28 mouse cellular contexts compared by ENCODE assay signal in genomic region chr5:111703586-111703985, GRCm38 (mm10). TPM values are rescaled to one million over a fixed set of nuclear protein-coding genes. Genes with fewer than 3 reads are reported as not detected.
DNase-seq lines count a peak whose midpoint lies in the region; ATAC-seq and TF ChIP-seq lines count a peak whose summit lies in the region.
"Had no signal": no experiment of that assay in that cellular context is flagged by ENCODE, and none has a peak within 500 bp of the region (broad histone marks: within the 10 kb centered on the region; RNA-seq: fewer than 3 reads in every experiment).

No protein-coding gene starts in this region.

- H3K27me3 ChIP-seq in kidney, postnatal 0 days (ENCODE audit: insufficient read depth, low read length) = no peaks in the 10 kb centered on the region
- H3K27me3 ChIP-seq in embryonic facial prominence, embryonic 13.5 days = peaks cover 5% of the 10 kb centered on the region; the same call in 1 of the 2 replicates
- H3K27me3 ChIP-seq in forebrain, embryonic 14.5 days (replicated peaks; ENCODE audit: control insufficient read depth, insufficient read depth, low read length) = 0 out of 2 replicates have a peak, but pooled peaks cover 3% of the 10 kb centered on the region
- H3K27me3 ChIP-seq in hindbrain, embryonic 16.5 days (replicated peaks; ENCODE audit: control insufficient read depth, insufficient read depth, low read length) = no peaks in the 10 kb centered on the region
- H3K27me3 ChIP-seq in heart, embryonic 10.5 days (ENCODE audit: insufficient read depth, poor library complexity, severe bottlenecking) = peaks cover 58% of the 10 kb centered on the region

- no peak overlapping the region for H3K9ac ChIP-seq in kidney, postnatal 0 days (ENCODE audit: low read depth, low read length)
- H3K9ac ChIP-seq in embryonic facial prominence, embryonic 13.5 days = no peak overlapping the region
- no peak overlapping the region for H3K9ac ChIP-seq in forebrain, embryonic 14.5 days (ENCODE audit: low read length)
- H3K9ac ChIP-seq in hindbrain, embryonic 16.5 days (ENCODE audit: low read depth, low read length) = no peak overlapping the region
- H3K9ac ChIP-seq: limb, embryonic 13.5 days; liver, embryonic 12.5 days had no signal

- no peaks in the 10 kb centered on the region for H3K4me1 ChIP-seq in kidney, postnatal 0 days (replicated peaks; ENCODE audit: insufficient read depth, low read length)
- H3K4me1 ChIP-seq in embryonic facial prominence, embryonic 13.5 days = peaks cover 43% of the 10 kb centered on the region
- H3K4me1 ChIP-seq in forebrain, embryonic 14.5 days (ENCODE audit: control insufficient read depth, insufficient read depth, low read length) = peaks cover 28% of the 10 kb centered on the region
- H3K4me1 ChIP-seq in hindbrain, embryonic 16.5 days (ENCODE audit: control insufficient read depth, insufficient read depth, low read depth, low read length) = peaks cover 7% of the 10 kb centered on the region
- H3K4me1 ChIP-seq in heart, embryonic 10.5 days = peaks cover 12% of the 10 kb centered on the region

- WGBS in kidney, postnatal 0 days = 66% methylated on average over 7 of the region's 7 CpGs
- WGBS in embryonic facial prominence, embryonic 13.5 days = 38% methylated on average over 7 of the region's 7 CpGs
- 36% methylated on average over 7 of the region's 7 CpGs for WGBS in forebrain, embryonic 14.5 days
- WGBS in hindbrain, embryonic 16.5 days = 41% methylated on average over 7 of the region's 7 CpGs
- 88% methylated on average over 7 of the region's 7 CpGs for WGBS in heart, embryonic 10.5 days

- no peaks in the 10 kb centered on the region for H3K9me3 ChIP-seq in kidney, postnatal 0 days (replicated peaks; ENCODE audit: low read length)
- H3K9me3 ChIP-seq in embryonic facial prominence, embryonic 13.5 days = no peaks in the 10 kb centered on the region
- H3K9me3 ChIP-seq in forebrain, embryonic 14.5 days (replicated peaks; ENCODE audit: control insufficient read depth, low read length) = no peaks in the 10 kb centered on the region
- no peaks in the 10 kb centered on the region for H3K9me3 ChIP-seq in hindbrain, embryonic 16.5 days (ENCODE audit: control insufficient read depth, low read length)
- H3K9me3 ChIP-seq in heart, embryonic 10.5 days = no peaks in the 10 kb centered on the region
- H3K9me3 ChIP-seq: limb, embryonic 13.5 days; liver, embryonic 12.5 days had no signal

- peak; percentile 7 for DNase-seq in kidney, postnatal 0 days (ENCODE audit: low spot score)
- DNase-seq in kidney, postnatal 36 days = no peak
- peak; percentile 49 for DNase-seq in forebrain, embryonic 14.5 days (ENCODE audit: low spot score)
- DNase-seq in testis, postnatal 10 days (ENCODE audit: low spot score) = no peak
- DNase-seq in heart, embryonic 10.5 days (ENCODE audit: low spot score) = no peak
- no peak for DNase-seq in MN1 (ENCODE audit: low spot score)
- DNase-seq: adrenal gland, adult 8-10 months; cerebellum, adult 2 months; cerebellum, postnatal 36 days; embryo, embryonic 11 days; gastrocnemius, postnatal 36 days; heart, adult 2 months; heart, postnatal 36 days; kidney, adult 18-20 months; lung, adult 18-20 months; lung, postnatal 10 days; thymus, adult 2 months had no signal

- H3K4me2 ChIP-seq in kidney, postnatal 0 days (ENCODE audit: low read length) = no peak overlapping the region
- no peak overlapping the region for H3K4me2 ChIP-seq in embryonic facial prominence, embryonic 13.5 days
- H3K4me2 ChIP-seq in forebrain, embryonic 14.5 days (ENCODE audit: low read length) = no peak overlapping the region
- no peak overlapping the region for H3K4me2 ChIP-seq in hindbrain, embryonic 16.5 days (ENCODE audit: low read length)
- H3K4me2 ChIP-seq: limb, embryonic 13.5 days; liver, embryonic 12.5 days had no signal

- no peaks in the 10 kb centered on the region for H3K36me3 ChIP-seq in kidney, postnatal 0 days (ENCODE audit: insufficient read depth, low read length)
- no peaks in the 10 kb centered on the region for H3K36me3 ChIP-seq in embryonic facial prominence, embryonic 13.5 days
- no peaks in the 10 kb centered on the region for H3K36me3 ChIP-seq in forebrain, embryonic 14.5 days (ENCODE audit: control insufficient read depth, insufficient read depth, low read length)
- no peaks in the 10 kb centered on the region for H3K36me3 ChIP-seq in hindbrain, embryonic 16.5 days (ENCODE audit: control insufficient read depth, insufficient read depth, low read length)
- no peaks in the 10 kb centered on the region for H3K36me3 ChIP-seq in heart, embryonic 10.5 days
- H3K36me3 ChIP-seq: limb, embryonic 13.5 days; liver, embryonic 12.5 days had no signal

- TF ChIP-seq CTCF in kidney, postnatal 0 days (IDR thresholded peaks at IDR 0.05; ENCODE audit: low read depth) = no peak

- ATAC-seq in kidney, postnatal 0 days (replicated peaks; ENCODE audit: low FRiP score, low read depth) = no peak
- no peak for ATAC-seq in embryonic facial prominence, embryonic 13.5 days (ENCODE audit: insufficient number of reproducible peaks, insufficient read depth, low FRiP score, low TSS enrichment, low read depth)
- no peak for ATAC-seq in forebrain, embryonic 14.5 days
- 0 out of 2 replicates have a peak, but pooled peaks have one; percentile 23 for ATAC-seq in hindbrain, embryonic 16.5 days
- ATAC-seq: activated CD4-positive, CD25-positive, alpha-beta regulatory T cell, adult 4 months; inflammation-experienced regulatory T-cells, adult 6 months; liver, embryonic 12.5 days had no signal

- no peak overlapping the region for H3K27ac ChIP-seq in kidney, postnatal 0 days
- H3K27ac ChIP-seq in embryonic facial prominence, embryonic 13.5 days = peak overlapping the region; percentile 5; the same call in 1 of the 2 replicates
- 0 out of 2 replicates have a peak overlapping the region, but pooled peaks have one; percentile 21 for H3K27ac ChIP-seq in forebrain, embryonic 14.5 days (ENCODE audit: low read depth, low read length)
- no peak overlapping the region for H3K27ac ChIP-seq in hindbrain, embryonic 16.5 days (ENCODE audit: low read depth, low read length)
- no peak overlapping the region for H3K27ac ChIP-seq in heart, embryonic 10.5 days
- H3K27ac ChIP-seq: heart, adult 2 months; limb, embryonic 13.5 days; liver, embryonic 12.5 days had no signal

- H3K4me3 ChIP-seq in kidney, postnatal 0 days (replicated peaks; ENCODE audit: low read depth, low read length) = no peak overlapping the region
- H3K4me3 ChIP-seq in embryonic facial prominence, embryonic 13.5 days = no peak overlapping the region
- H3K4me3 ChIP-seq in forebrain, embryonic 14.5 days (ENCODE audit: low read depth, low read length) = no peak overlapping the region
- no peak overlapping the region for H3K4me3 ChIP-seq in hindbrain, embryonic 16.5 days (ENCODE audit: low read length)
- H3K4me3 ChIP-seq in heart, embryonic 10.5 days = no peak overlapping the region
- H3K4me3 ChIP-seq: heart, adult 2 months; limb, embryonic 13.5 days; liver, embryonic 12.5 days had no signal

RNA-seq across cellular contexts. Expression of gene Gm26897, which starts 30.1 kb away (rescaled TPM):
- polyA plus RNA-seq in kidney, postnatal 0 days (2015; fragmentation: Nextera tagmentation; extraction: Ambion mirVana) = not detected in 2 replicates
- polyA plus RNA-seq in embryonic facial prominence, embryonic 13.5 days (2015; fragmentation: Nextera tagmentation; extraction: Ambion mirVana) = not detected in 2 replicates
- polyA plus RNA-seq in forebrain, embryonic 14.5 days (2014; fragmentation: Nextera tagmentation; extraction: Ambion mirVana) = not detected in 2 replicates
- not detected in 2 replicates for polyA plus RNA-seq in hindbrain, embryonic 16.5 days (2015; fragmentation: Nextera tagmentation; extraction: Ambion mirVana)
- not detected in 2 replicates for polyA plus RNA-seq in heart, embryonic 10.5 days (2016; fragmentation: Nextera tagmentation; extraction: Ambion mirVana)
- polyA plus RNA-seq: activated CD4-positive, CD25-positive, alpha-beta regulatory T cell, adult 4 months; C2C12; cerebellum, adult 2 months; heart, adult 2 months; heart, embryonic 14.5 days; inflammation-experienced regulatory T-cells, adult 6 months; kidney, embryonic 16.5 days; limb, embryonic 13.5 days; liver, embryonic 12.5 days; small intestine, adult 2 months; stomach, embryonic 16.5 days; thymus, adult 2 months had no signal

Comparison
In these comparisons a context has a peak if more than half of its experiments do, and no peak if none do; other contexts are left out.
1. DNase-seq: peak in kidney, postnatal 0 days (single experiment) and forebrain, embryonic 14.5 days (single experiment); none in kidney, postnatal 36 days (0 of 2), testis, postnatal 10 days (single experiment), heart, embryonic 10.5 days (single experiment) and MN1 (single experiment).
2. H3K27ac ChIP-seq: peak in embryonic facial prominence, embryonic 13.5 days (single experiment) and forebrain, embryonic 14.5 days (single experiment); none in kidney, postnatal 0 days (single experiment), hindbrain, embryonic 16.5 days (single experiment) and heart, embryonic 10.5 days (single experiment).